Mouse (Mus musculus) bone marrow macrophage, adult 2 months (primary cell): ENCODE data around the gene Zfp618. TPM values are rescaled to one million over a fixed set of nuclear protein-coding genes. Genes with fewer than 3 reads are reported as not detected.

Source experiments
- H3K27ac ChIP-seq: 2 replicates; pipeline ENCODE4 v1.5.1; 2012; ENCODE audit warnings: low read depth, low read length; ENCODE audit not compliant: insufficient read depth
- H3K4me1 ChIP-seq: 2 replicates; pipeline ENCODE4 v1.6.1; 2012; ENCODE audit warnings: low read length; ENCODE audit not compliant: control insufficient read depth, insufficient read depth
- H3K4me3 ChIP-seq: 2 replicates; pipeline ENCODE4 v1.5.1; 2012; ENCODE audit warnings: mild to moderate bottlenecking, low read length, moderate library complexity; ENCODE audit not compliant: insufficient read depth
- CTCF ChIP-seq: IDR thresholded peaks from 2 replicates; pipeline ENCODE4 v1.5.1; 2012; ENCODE audit warnings: low read depth, mild to moderate bottlenecking, low read length, moderate library complexity
- POLR2A ChIP-seq: IDR thresholded peaks from 2 replicates; pipeline ENCODE4 v1.6.1; 2012; ENCODE audit warnings: mild to moderate bottlenecking, low read depth, low read length, borderline replicate concordance
- polyA plus RNA-seq: library from polyadenylated mRNA; stranded (reverse); fragments of >200 nt; gene quantifications from 2 replicates; pipeline ENCODE4 v1.2.4, GENCODE M21; 2012; ENCODE audit not compliant: missing spikeins, insufficient read depth, insufficient read length

Gene Zfp618
- polyA plus RNA-seq, 1 experiment, result 0.11 TPM

DNA sequence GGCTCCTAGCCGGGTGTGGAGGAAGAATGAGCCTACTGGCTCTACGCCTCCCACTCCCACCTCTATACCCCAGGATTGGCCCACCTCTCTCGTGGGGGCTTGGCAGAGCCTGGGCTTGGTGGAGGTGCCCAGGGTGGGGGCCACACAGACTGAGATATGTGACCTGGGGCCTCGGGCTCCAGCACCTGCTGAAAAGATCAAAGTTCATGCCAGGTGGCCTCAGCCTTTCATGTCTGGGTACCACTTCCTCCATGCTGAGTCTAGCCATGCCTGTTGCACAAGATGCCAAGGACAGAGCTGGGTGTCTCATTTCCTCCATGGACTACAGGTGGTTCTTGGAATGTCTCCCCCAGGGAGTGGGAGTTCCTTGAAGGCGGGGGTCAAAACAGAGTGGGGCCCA is 200.9 kb downstream of the Zfp618 start:
- Histone ChIP-seq H3K27ac (no peak overlapping the region), H3K4me3 (no peak overlapping the region), H3K4me1 (no peaks in the 10 kb centered on the region)
- no peak for TF ChIP-seq CTCF
- TF ChIP-seq POLR2A, result no peak

DNA sequence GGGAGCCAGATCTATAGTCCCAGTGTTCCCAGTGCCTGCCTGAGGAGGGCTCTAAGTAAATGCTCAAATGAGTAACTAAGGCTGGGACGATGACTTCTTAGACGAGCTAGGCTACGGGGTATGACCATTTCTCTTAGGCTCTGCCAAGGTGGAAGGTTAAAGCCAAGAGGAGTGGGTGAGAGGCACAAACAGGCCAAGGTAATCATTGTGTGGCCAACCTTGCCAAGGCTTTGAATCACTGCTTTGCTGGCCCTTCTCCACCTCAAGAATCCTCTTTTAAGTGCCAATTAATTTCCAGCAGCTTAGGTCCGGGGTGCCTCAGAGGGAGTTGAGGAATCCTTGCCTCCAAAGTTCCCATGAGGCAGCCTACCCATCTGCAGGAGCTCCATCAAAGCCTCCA is 204.7 kb downstream of the Zfp618 start:
- Histone ChIP-seq H3K4me1 (no peaks in the 10 kb centered on the region), H3K4me3 (no peak overlapping the region), H3K27ac (no peak overlapping the region)
- TF ChIP-seq POLR2A (no peak), CTCF (no peak)

DNA sequence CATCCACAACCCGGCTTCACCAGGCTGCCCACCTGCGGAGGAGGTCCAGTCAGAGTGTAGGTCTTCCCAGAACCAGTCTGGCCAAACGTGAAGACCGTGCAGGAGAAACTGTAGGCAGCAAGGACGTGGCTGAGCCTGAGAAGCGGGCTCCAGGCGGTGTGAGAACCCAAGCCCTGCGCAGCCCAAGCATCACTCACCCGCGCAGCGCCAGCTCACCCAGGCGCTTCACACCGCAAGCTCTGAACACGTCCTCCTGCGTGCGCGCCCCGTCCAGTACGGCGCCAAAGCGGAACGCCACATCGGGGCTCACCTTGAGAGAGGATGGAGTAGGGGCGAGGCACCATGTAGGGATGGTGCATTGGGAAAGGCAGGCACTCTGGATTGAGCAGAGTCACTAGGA is 205.7 kb downstream of the Zfp618 start:
- TF ChIP-seq CTCF (no peak), POLR2A (no peak)
- Histone ChIP-seq H3K4me3 (no peak overlapping the region), H3K27ac (no peak overlapping the region), H3K4me1 (no peaks in the 10 kb centered on the region)

DNA sequence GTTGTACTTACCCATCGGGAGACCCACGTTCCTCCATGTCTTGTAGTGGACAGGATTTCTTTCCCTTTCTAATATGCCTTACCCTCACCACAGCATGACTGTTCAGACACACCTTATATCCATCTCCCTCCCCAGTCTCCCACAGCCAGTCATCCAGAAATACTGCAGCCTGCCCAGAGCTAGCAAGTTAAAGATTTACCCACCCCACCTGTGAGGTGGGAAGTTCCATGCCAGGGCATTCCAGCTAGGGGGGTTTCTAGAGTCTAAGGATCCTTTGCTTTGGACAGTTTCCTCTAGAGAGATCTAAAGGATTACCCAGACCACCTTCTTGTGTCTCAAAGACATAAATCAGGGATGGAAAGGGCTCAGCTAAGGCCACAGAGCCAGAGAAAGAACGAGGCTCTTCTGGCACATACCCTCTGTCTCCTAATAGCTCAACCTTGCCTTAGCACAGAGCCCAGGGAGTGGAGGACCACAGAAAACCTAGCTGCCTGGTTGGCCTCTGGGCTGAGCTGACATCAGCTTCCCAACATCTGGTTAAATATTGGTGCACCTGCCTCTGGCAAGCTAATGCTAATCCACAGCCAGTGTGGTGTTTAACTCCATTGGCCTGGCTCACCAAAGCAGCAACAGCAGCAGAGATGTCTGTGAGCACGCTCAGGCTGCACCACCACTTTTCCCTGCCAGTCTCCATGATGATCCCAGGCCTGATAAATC is 206.8 kb downstream of the Zfp618 start, which contains the start of gene Kif12:
Gene Kif12, minus strand, starts transcription at position 163 of the 717 bp plus-strand sequence.
- Histone ChIP-seq H3K4me3 (no peak within 1 kb of the TSS), H3K27ac (no peak within 1 kb of the TSS), H3K4me1 (no peaks in the 10 kb centered on the region)
- TF ChIP-seq POLR2A (no peak), CTCF (no peak)

DNA sequence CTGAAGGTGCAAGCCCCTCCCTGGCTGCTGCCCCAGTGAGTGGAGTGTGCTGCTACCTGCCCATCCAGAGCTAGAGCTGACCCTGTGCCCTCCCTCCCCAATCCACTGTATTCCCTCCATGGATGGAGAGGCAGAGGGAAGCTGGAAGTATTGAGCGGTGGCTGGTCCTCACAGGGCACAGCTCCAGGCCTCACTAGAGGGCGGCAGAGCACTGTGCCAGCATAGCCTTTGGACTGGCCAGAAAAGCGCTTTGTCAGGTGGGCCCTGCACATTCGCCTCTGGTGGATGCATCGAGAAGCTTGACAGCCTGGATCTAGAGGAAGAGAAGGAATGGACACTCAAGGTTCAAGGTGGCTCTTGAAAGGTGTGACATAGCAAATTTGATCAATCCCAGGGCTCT is 216.2 kb downstream of the Zfp618 start:
- Histone ChIP-seq H3K4me3 (no peak overlapping the region), H3K4me1 (0 out of 2 replicates have a peak, but pooled peaks cover 2% of the 10 kb centered on the region), H3K27ac (no peak overlapping the region)
- TF ChIP-seq POLR2A, result no peak
- TF ChIP-seq CTCF, result 0 out of 2 replicates have a peak, but pooled peaks have one; percentile 23

DNA sequence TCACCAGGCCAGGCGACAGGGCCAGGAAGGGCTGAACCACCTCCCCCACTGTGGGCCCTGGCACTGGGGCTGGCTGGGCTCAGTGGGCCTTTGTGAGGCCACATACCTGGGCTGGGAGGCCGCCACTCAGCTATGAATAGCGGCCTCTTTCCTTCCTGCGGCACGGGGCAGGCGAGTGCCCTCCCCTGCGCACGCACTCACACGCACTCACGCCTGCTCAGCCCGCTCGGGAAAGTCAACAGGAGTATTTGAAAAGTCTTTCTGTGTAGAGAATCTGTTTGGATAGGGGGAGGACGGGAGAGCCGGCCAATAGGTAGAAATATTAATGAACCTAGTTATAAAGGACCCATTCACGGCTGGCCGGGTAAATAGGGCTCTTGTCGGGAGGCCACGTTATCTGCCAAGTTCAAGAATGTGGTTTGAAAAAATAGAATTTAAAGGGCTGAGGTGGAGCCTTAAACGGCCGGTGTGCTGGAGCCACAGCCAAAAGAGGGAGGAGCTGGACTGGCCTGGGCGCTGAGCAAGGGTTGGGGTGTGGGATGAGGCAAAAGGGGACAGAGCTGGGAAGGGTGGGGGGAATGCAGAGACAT is 221.0 kb downstream of the Zfp618 start:
- Histone ChIP-seq H3K27ac (no peak overlapping the region), H3K4me1 (0 out of 2 replicates have a peak, but pooled peaks cover 2% of the 10 kb centered on the region), H3K4me3 (no peak overlapping the region)
- TF ChIP-seq CTCF (no peak), POLR2A (no peak)

Other genes with a start within 250 kb of the Zfp618 start
- gene Ambp, start 189.2 kb downstream of the Zfp618 start, polyA plus RNA-seq, result not detected in 2 replicates
- not detected in 2 replicates for gene Kif12, start 206.6 kb downstream of the Zfp618 start, polyA plus RNA-seq
- gene Col27a1, start 248.4 kb downstream of the Zfp618 start, polyA plus RNA-seq, result 0.28 TPM in 1 of 2 replicates, not detected in the other